Mouse (Mus musculus) spleen, adult 2 months (tissue): ENCODE data around the gene Brip1. TPM values are rescaled to one million over a fixed set of nuclear protein-coding genes. Genes with fewer than 3 reads are reported as not detected.
A peak's percentile ranks its signal among the peaks of the same experiment; 100 is the strongest.

Experiments used
- DNase-seq, 2 experiments: peaks; one replicate each; pipeline versions ENCODE4 v3.0.0 to v3.0.0-alpha.2; 2012 to 2021; ENCODE audit warnings: low spot score in 2 of 2, low read depth in 1 of 2
- H3K27ac ChIP-seq: fragments of 200-500 bp; 2 replicates; pipeline ENCODE4 v1.5.1; 2012; ENCODE audit warnings: low read length, inconsistent platforms; ENCODE audit not compliant: insufficient read depth
- H3K27me3 ChIP-seq: fragments of 200-500 bp; 2 replicates; pipeline ENCODE4 v1.6.1; 2012; ENCODE audit warnings: mild to moderate bottlenecking, moderate library complexity, low read length, inconsistent platforms; ENCODE audit not compliant: control insufficient read depth, insufficient read depth
- H3K36me3 ChIP-seq: fragments of 200-500 bp; 2 replicates; pipeline ENCODE4 v1.6.1; 2012; ENCODE audit warnings: mild to moderate bottlenecking, low read length, inconsistent platforms; ENCODE audit not compliant: control insufficient read depth, insufficient read depth
- H3K4me1 ChIP-seq: fragments of 200-500 bp; 2 replicates; pipeline ENCODE4 v1.6.1; 2011; ENCODE audit warnings: inconsistent platforms; ENCODE audit not compliant: control insufficient read depth, insufficient read depth, insufficient read length
- H3K4me3 ChIP-seq: fragments of 200-500 bp; 2 replicates; pipeline ENCODE4 v1.5.1; 2011; ENCODE audit warnings: mild to moderate bottlenecking, inconsistent platforms; ENCODE audit not compliant: insufficient read depth, insufficient read length; ENCODE audit errors: extremely low read depth
- CTCF ChIP-seq: fragments of 200-500 bp; IDR thresholded peaks from 2 replicates; pipeline ENCODE4 v1.5.1; 2011; ENCODE audit warnings: mild to moderate bottlenecking, inconsistent platforms; ENCODE audit not compliant: insufficient read depth, insufficient read length, insufficient replicate concordance; ENCODE audit errors: extremely low read depth
- POLR2A ChIP-seq: fragments of 200-500 bp; IDR thresholded peaks from 2 replicates; pipeline ENCODE4 v1.6.1; 2011; ENCODE audit warnings: low read depth, low read length, inconsistent platforms
- WGBS: fragments of 180-500 bp; shearing (Covaris S2); methylation state at CpG from one replicate; pipeline ENCODE4 v1.1.7; 2018; 5-methylcytosine and 5-hydroxymethylcytosine counted together
- polyA plus RNA-seq: library from polyadenylated mRNA; depleted of rRNA; stranded (reverse); fragments of >200 nt; gene quantifications from 2 replicates; pipeline ENCODE4 v1.2.3, GENCODE M21; 2012

Brip1 gene
- polyA plus RNA-seq, 1 experiment, result 0.16 TPM

DNA sequence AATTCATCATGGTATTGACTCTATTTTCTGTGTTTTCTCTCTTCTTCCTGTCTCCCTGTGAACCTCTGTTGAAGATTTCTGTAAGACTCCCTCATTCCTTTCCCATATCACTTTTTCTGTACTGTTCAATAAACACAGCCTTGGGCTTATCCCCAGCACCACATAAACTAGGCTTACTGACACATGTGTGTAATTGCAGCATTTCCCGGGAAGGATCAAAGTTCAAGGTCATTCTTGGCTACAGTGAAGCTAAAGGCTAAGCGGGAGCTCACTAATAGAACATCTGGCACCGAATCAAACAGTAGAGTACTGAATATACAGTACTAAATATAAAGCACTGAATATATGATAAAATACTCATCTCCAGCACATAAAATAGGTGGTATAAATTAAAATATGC, 25.2 kb downstream of the Brip1 start:
- 92% methylated on average over 3 of the region's 3 CpGs for WGBS
- no peak for TF ChIP-seq CTCF
- no peak for TF ChIP-seq POLR2A
- H3K4me3 ChIP-seq, result no peak overlapping the region
- DNase-seq, result no peak
- H3K27ac ChIP-seq, result no peak overlapping the region
- H3K4me1 ChIP-seq, result no peaks in the 10 kb centered on the region
- no peaks in the 10 kb centered on the region for H3K36me3 ChIP-seq
- H3K27me3 ChIP-seq, result no peaks in the 10 kb centered on the region

- no peak overlapping the region for H3K27ac ChIP-seq
These were observed 26.8 kb downstream of the Brip1 start for GRCm38 (mm10) chr11:86174173-86174572.

DNA sequence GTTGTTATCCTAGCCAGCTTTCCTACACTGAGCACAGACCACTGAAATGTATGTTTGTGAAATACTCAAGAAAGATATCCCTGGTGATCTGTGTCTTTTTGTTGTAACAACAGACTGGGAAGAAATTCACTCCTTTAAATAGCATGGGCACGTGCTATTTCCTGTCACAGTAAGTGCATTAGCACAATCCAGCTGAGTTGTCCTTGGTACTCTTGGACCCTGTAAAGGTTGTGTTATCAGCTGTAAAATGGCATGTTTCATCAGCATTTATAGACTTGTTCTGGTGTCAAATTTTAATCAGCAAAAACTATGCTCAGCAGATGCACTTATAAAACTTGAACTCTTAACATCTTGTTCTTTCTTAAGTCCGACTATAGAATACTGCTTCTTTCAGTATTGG, 30.2 kb downstream of the Brip1 start:
- WGBS, result 86% methylated on average over 2 of the region's 2 CpGs
- Histone ChIP-seq H3K4me1 (no peaks in the 10 kb centered on the region), H3K27me3 (no peaks in the 10 kb centered on the region), H3K27ac (no peak overlapping the region), H3K4me3 (no peak overlapping the region), H3K36me3 (no peaks in the 10 kb centered on the region)
- TF ChIP-seq POLR2A, result no peak
- DNase-seq, result no peak

More at GRCm38 (mm10) chr11:86174173-86174572, 26.8 kb downstream of the Brip1 start:
- Histone ChIP-seq H3K4me1 (no peaks in the 10 kb centered on the region), H3K27me3 (no peaks in the 10 kb centered on the region), H3K4me3 (no peak overlapping the region), H3K36me3 (no peaks in the 10 kb centered on the region)
- peak; percentile 46 to 63 for DNase-seq
- WGBS, result 85% methylated on average over 2 of the region's 2 CpGs
- TF ChIP-seq CTCF (peak; percentile 71; the same call in 1 of the 2 replicates), POLR2A (no peak)

- DNase-seq, result no peak
- no peaks in the 10 kb centered on the region for H3K27me3 ChIP-seq
- no peaks in the 10 kb centered on the region for H3K36me3 ChIP-seq
- H3K4me3 ChIP-seq, result no peak overlapping the region
- TF ChIP-seq POLR2A (no peak), CTCF (no peak)
- 92% methylated on average over 2 of the region's 2 CpGs for WGBS
- H3K4me1 ChIP-seq, result no peaks in the 10 kb centered on the region
- H3K27ac ChIP-seq, result no peak overlapping the region
These were observed 40.7 kb downstream of the Brip1 start for GRCm38 (mm10) chr11:86160251-86160650.

DNA sequence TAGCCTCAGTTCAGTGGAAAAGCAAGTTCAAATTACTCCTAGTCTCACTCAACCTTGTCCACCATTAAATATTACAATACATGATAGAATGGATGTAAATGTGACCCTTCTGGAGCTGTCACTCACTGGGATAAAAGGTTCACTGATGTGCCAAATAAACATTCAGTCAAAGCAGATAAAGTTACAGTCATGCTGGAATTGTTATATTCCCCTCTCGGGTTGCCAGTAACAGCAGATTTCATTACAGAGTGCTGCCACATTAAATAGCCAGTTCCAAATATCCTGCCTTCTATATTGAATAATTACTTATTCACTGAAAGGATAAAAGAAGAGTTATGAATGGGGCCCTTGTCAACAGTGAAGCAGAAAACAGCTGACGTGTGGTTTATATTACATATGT, 42.0 kb downstream of the Brip1 start:
- DNase-seq, result no peak
- Histone ChIP-seq H3K4me1 (no peaks in the 10 kb centered on the region), H3K27ac (no peak overlapping the region), H3K4me3 (no peak overlapping the region), H3K36me3 (no peaks in the 10 kb centered on the region), H3K27me3 (no peaks in the 10 kb centered on the region)
- WGBS, result 89% methylated on average over 2 of the region's 2 CpGs
- TF ChIP-seq CTCF (no peak), POLR2A (no peak)

DNA sequence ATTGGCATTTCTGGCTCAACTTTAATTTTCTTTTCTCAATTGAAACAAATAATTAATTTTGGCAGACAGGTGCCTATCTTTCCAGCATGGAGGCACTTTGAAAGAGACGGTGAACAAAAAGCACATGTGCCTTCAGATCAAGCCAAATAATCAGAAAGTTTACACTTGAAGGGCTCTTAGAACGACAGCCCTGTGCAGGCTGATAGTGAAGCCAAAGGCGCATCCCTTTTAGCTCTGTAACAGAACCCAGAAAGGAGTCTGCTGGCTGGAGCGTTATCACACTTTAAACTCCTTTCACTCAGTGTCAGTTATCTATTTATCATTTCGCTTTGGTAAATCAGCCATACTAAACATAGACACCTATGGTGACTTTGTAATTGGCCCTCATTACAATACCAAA, 45.4 kb downstream of the Brip1 start:
- TF ChIP-seq POLR2A, result no peak
- no peak for TF ChIP-seq CTCF
- H3K4me1 ChIP-seq, result no peaks in the 10 kb centered on the region
- 86% methylated on average over 5 of the region's 5 CpGs for WGBS

DNA sequence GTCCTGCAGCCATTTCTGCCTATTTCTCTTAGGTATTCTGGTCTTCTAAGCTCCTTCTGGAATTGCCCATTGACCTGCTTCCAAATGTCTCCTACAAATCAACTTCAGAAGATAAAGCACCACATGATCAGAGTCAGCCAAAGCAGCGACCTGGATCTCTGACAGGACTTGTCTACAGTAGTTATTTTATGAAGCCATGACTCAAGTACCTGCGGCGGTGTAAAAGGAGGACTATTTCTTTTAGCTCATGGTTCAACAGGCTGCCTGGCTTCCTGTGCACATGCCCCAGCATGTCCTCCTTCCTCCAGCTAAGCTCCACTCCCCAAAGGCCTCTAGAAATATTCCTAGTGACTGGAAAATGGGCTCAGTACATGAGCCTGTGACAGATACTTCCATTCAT, 69.7 kb downstream of the Brip1 start:
- TF ChIP-seq CTCF (no peak), POLR2A (no peak)
- H3K27me3 ChIP-seq, result no peaks in the 10 kb centered on the region
- H3K27ac ChIP-seq, result no peak overlapping the region
- 89% methylated on average over 3 of the region's 3 CpGs for WGBS
- H3K36me3 ChIP-seq, result no peaks in the 10 kb centered on the region
- H3K4me1 ChIP-seq, result no peaks in the 10 kb centered on the region
- DNase-seq, result no peak
- H3K4me3 ChIP-seq, result no peak overlapping the region

More for the DNA sequence above, 45.4 kb downstream of the Brip1 start:
- no peaks in the 10 kb centered on the region for H3K27me3 ChIP-seq
- DNase-seq, result no peak
- no peaks in the 10 kb centered on the region for H3K36me3 ChIP-seq
- no peak overlapping the region for H3K27ac ChIP-seq
- no peak overlapping the region for H3K4me3 ChIP-seq
